Mouse (Mus musculus) cerebellum, adult 2 months (tissue): ENCODE results near the gene Mical1. TPM values are rescaled to one million over a fixed set of nuclear protein-coding genes. Genes with fewer than 3 reads are reported as not detected.

Experiments used
- DNase-seq, 2 experiments: peaks; one replicate each; pipeline ENCODE4 v3.0.0; 2021
- H3K27ac ChIP-seq: fragments of 200-500 bp; 2 replicates; pipeline ENCODE4 v1.5.1; 2012; ENCODE audit warnings: low read length, control low read depth, inconsistent platforms; ENCODE audit not compliant: insufficient read depth
- H3K27me3 ChIP-seq: fragments of 200-500 bp; 2 replicates; pipeline ENCODE4 v1.6.1; 2012; ENCODE audit warnings: inconsistent platforms, mild to moderate bottlenecking, low read length, moderate library complexity; ENCODE audit not compliant: control insufficient read depth, insufficient read depth
- H3K4me1 ChIP-seq: fragments of 200-500 bp; 2 replicates; pipeline ENCODE4 v1.6.1; 2011; ENCODE audit warnings: low read length; ENCODE audit not compliant: control insufficient read depth, insufficient read depth
- H3K4me3 ChIP-seq: fragments of 200-500 bp; replicated peaks from 2 replicates; pipeline ENCODE3; 2011; ENCODE audit warnings: mild to moderate bottlenecking, low read depth, low read length, control low read depth; ENCODE audit not compliant: insufficient read depth
- CTCF ChIP-seq: fragments of 200-500 bp; IDR thresholded peaks from 2 replicates; pipeline ENCODE4 v1.5.1; 2011; ENCODE audit warnings: low read depth, mild to moderate bottlenecking, control low read depth, low read length, moderate library complexity, borderline replicate concordance; ENCODE audit not compliant: insufficient read depth
- POLR2A ChIP-seq: fragments of 200-500 bp; IDR thresholded peaks from 2 replicates; pipeline ENCODE4 v1.6.1; 2011; ENCODE audit warnings: low read length, control low read depth, borderline replicate concordance; ENCODE audit not compliant: insufficient read depth
- WGBS: fragments of 180-500 bp; shearing (Covaris S2); methylation state at CpG from one replicate; pipeline ENCODE4 v1.1.7; 2018; 5-methylcytosine and 5-hydroxymethylcytosine counted together
- polyA plus RNA-seq: library from polyadenylated mRNA; depleted of rRNA; stranded (reverse); fragments of >200 nt; gene quantifications from 2 replicates; pipeline ENCODE4 v1.2.3, GENCODE M21; 2012

Mical1 gene
- polyA plus RNA-seq, 1 experiment = 11.3 TPM

GRCm38 (mm10) chr10:41472534-41472933 lies 3.6 kb upstream of the Mical1 start:
- H3K4me3 ChIP-seq = no peak overlapping the region
- no peaks in the 10 kb centered on the region for H3K4me1 ChIP-seq
- H3K27me3 ChIP-seq = no peaks in the 10 kb centered on the region
- H3K27ac ChIP-seq = no peak overlapping the region
- TF ChIP-seq CTCF (no peak), POLR2A (no peak)
- no peak for DNase-seq

GRCm38 (mm10) chr10:41472962-41473481 lies 3.1 kb upstream of the Mical1 start:
- Histone ChIP-seq H3K4me3 (no peak overlapping the region), H3K27ac (no peak overlapping the region), H3K27me3 (no peaks in the 10 kb centered on the region), H3K4me1 (no peaks in the 10 kb centered on the region)
- 80% methylated on average over 5 of the region's 5 CpGs for WGBS
- TF ChIP-seq POLR2A = no peak
- TF ChIP-seq CTCF = no peak
- DNase-seq = no peak

GRCm38 (mm10) chr10:41473782-41474468 lies 2.2 kb upstream of the Mical1 start:
- Histone ChIP-seq H3K27me3 (no peaks in the 10 kb centered on the region), H3K4me3 (no peak overlapping the region), H3K27ac (no peak overlapping the region), H3K4me1 (no peaks in the 10 kb centered on the region)
- TF ChIP-seq CTCF (no peak), POLR2A (no peak)
- 93% methylated on average over 6 of the region's 6 CpGs for WGBS
- no peak for DNase-seq

GRCm38 (mm10) chr10:41474981-41475391 lies 1.1 kb upstream of the Mical1 start:
- Histone ChIP-seq H3K4me1 (no peaks in the 10 kb centered on the region), H3K4me3 (no peak overlapping the region), H3K27me3 (no peaks in the 10 kb centered on the region), H3K27ac (no peak overlapping the region)
- 88% methylated on average over 1 of the region's 1 CpGs for WGBS
- TF ChIP-seq CTCF = no peak
- no peak for TF ChIP-seq POLR2A
- no peak for DNase-seq

GRCm38 (mm10) chr10:41477018-41477277 lies 834 bp downstream of the Mical1 start:
- no peak overlapping the region for H3K27ac ChIP-seq
- no peaks in the 10 kb centered on the region for H3K4me1 ChIP-seq
- no peak for TF ChIP-seq CTCF
- no peak for TF ChIP-seq POLR2A
- DNase-seq = no peak
- WGBS = 28% methylated on average over 9 of the region's 9 CpGs
- H3K27me3 ChIP-seq = no peaks in the 10 kb centered on the region
- peak overlapping the region; percentile 7 for H3K4me3 ChIP-seq

GRCm38 (mm10) chr10:41477278-41478181 lies 1.4 kb downstream of the Mical1 start:
- peak in 1 of 2 experiments; percentile 39 for DNase-seq
- WGBS = 46% methylated on average over 20 of the region's 20 CpGs
- Histone ChIP-seq H3K27me3 (no peaks in the 10 kb centered on the region), H3K4me3 (peak overlapping the region; percentile 26), H3K27ac (no peak overlapping the region), H3K4me1 (peaks cover 3% of the 10 kb centered on the region)
- TF ChIP-seq CTCF (no peak), POLR2A (no peak)

- Histone ChIP-seq H3K4me1 (peaks cover 11% of the 10 kb centered on the region), H3K4me3 (no peak overlapping the region), H3K27ac (no peak overlapping the region), H3K27me3 (no peaks in the 10 kb centered on the region)
- WGBS = 73% methylated on average over 3 of the region's 3 CpGs
- TF ChIP-seq POLR2A (no peak), CTCF (no peak)
- DNase-seq = no peak
These were observed 3.8 kb downstream of the Mical1 start for GRCm38 (mm10) chr10:41479961-41480360.
